Mouse (Mus musculus): Measurements from ENCODE around the gene Itpkb.

DNA sequence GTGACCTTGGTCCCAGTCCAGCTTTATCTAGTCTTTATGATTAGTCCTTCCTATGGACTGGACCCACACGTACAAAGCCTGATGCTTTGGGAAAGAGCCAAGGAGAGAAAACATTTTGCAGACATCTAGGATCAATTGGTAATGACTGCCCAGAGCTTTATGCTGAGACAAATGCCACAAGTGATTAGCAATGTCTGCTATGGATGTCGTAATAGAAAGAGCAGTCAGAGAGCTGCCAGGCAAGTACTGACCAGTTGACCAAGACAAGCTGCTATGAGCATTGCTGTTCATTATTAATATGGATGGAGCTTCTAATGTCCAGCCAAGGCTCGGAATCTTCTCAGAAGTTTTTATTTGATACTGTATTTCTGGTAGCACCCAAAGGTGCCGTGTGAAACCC, 109.2 kb downstream of the Itpkb start:
- TF ChIP-seq CTCF (IDR thresholded peaks at IDR 0.05; ENCODE audit: low read depth) (no peak), EP300 (optimal IDR thresholded peaks at IDR 0.05) (no peak)
